Mouse (Mus musculus): ENCODE measurements around the gene Ttll11. TPM values are rescaled to one million over a fixed set of nuclear protein-coding genes. Genes with fewer than 3 reads are reported as not detected.
A peak's percentile ranks its signal among the peaks of the same experiment; 100 is the strongest.

The Ttll11 gene
- polyA plus RNA-seq, 1 experiment from 2014 or later: 5.7 TPM

GRCm38 (mm10) chr2:35751781-35752505, 227.8 kb downstream of the Ttll11 start:
- Histone ChIP-seq H3K9me3 (replicated peaks) (no peaks in the 10 kb centered on the region), H3K36me3 (no peaks in the 10 kb centered on the region), H3K4me3 (replicated peaks) (no peak overlapping the region), H3K27ac (replicated peaks) (no peak overlapping the region), H3K27me3 (replicated peaks) (no peaks in the 10 kb centered on the region), H3K9ac (replicated peaks) (no peak overlapping the region), H3K4me1 (peaks cover 11% of the 10 kb centered on the region), H3K4me2 (no peak overlapping the region)
- 83% methylated on average over 18 of the region's 18 CpGs for whole genome bisulfite sequencing
- no peak for ATAC-seq (ENCODE audit: low FRiP score)

GRCm38 (mm10) chr2:35750533-35751141, 229.1 kb downstream of the Ttll11 start:
- H3K9ac ChIP-seq (replicated peaks): no peak overlapping the region
- no peaks in the 10 kb centered on the region for H3K36me3 ChIP-seq
- H3K4me1 ChIP-seq: peaks cover 17% of the 10 kb centered on the region
- no peaks in the 10 kb centered on the region for H3K9me3 ChIP-seq (replicated peaks)
- no peak overlapping the region for H3K27ac ChIP-seq (replicated peaks)
- 81% methylated on average over 7 of the region's 7 CpGs for WGBS
- no peaks in the 10 kb centered on the region for H3K27me3 ChIP-seq (replicated peaks)
- H3K4me2 ChIP-seq: no peak overlapping the region
- ATAC-seq (ENCODE audit: low FRiP score): no peak
- H3K4me3 ChIP-seq (replicated peaks): no peak overlapping the region

GRCm38 (mm10) chr2:35747371-35748035, 232.2 kb downstream of the Ttll11 start:
- no peaks in the 10 kb centered on the region for H3K36me3 ChIP-seq
- no peak overlapping the region; the same call in 1 of the 2 replicates for H3K27ac ChIP-seq (replicated peaks)
- peaks cover 17% of the 10 kb centered on the region for H3K4me1 ChIP-seq
- H3K4me2 ChIP-seq: no peak overlapping the region
- no peak overlapping the region for H3K9ac ChIP-seq (replicated peaks)
- WGBS: 59% methylated on average over 12 of the region's 12 CpGs
- peak; percentile 33; the same call in 1 of the 2 replicates for ATAC-seq (ENCODE audit: low FRiP score)
- H3K4me3 ChIP-seq (replicated peaks): no peak overlapping the region
- H3K27me3 ChIP-seq (replicated peaks): no peaks in the 10 kb centered on the region
- H3K9me3 ChIP-seq (replicated peaks): no peaks in the 10 kb centered on the region

GRCm38 (mm10) chr2:35746638-35747037, 233.1 kb downstream of the Ttll11 start:
- no peak for ATAC-seq (ENCODE audit: low FRiP score)
- WGBS: 37% methylated on average over 3 of the region's 7 CpGs
- H3K4me1 ChIP-seq: peaks cover 23% of the 10 kb centered on the region
- H3K9me3 ChIP-seq (replicated peaks): no peaks in the 10 kb centered on the region
- H3K27me3 ChIP-seq (replicated peaks): no peaks in the 10 kb centered on the region
- no peak overlapping the region for H3K4me2 ChIP-seq
- no peak overlapping the region for H3K27ac ChIP-seq (replicated peaks)
- no peak overlapping the region for H3K4me3 ChIP-seq (replicated peaks)
- H3K36me3 ChIP-seq: no peaks in the 10 kb centered on the region
- H3K9ac ChIP-seq (replicated peaks): no peak overlapping the region

- H3K36me3 ChIP-seq: no peaks in the 10 kb centered on the region
- no peak for ATAC-seq (ENCODE audit: low FRiP score)
- H3K4me2 ChIP-seq: no peak overlapping the region
- H3K4me1 ChIP-seq: peaks cover 23% of the 10 kb centered on the region
- no peak overlapping the region for H3K27ac ChIP-seq (replicated peaks)
- 85% methylated on average over 10 of the region's 10 CpGs for WGBS
- no peak overlapping the region for H3K9ac ChIP-seq (replicated peaks)
- no peaks in the 10 kb centered on the region for H3K27me3 ChIP-seq (replicated peaks)
- H3K9me3 ChIP-seq (replicated peaks): no peaks in the 10 kb centered on the region
- H3K4me3 ChIP-seq (replicated peaks): no peak overlapping the region
Measured at GRCm38 (mm10) chr2:35745876-35746275, 233.8 kb downstream of the Ttll11 start.

GRCm38 (mm10) chr2:35739669-35740254, 240.0 kb downstream of the Ttll11 start:
- H3K4me1 ChIP-seq: peaks cover 20% of the 10 kb centered on the region
- H3K9ac ChIP-seq (replicated peaks): no peak overlapping the region
- H3K4me3 ChIP-seq (replicated peaks): no peak overlapping the region
- H3K27me3 ChIP-seq (replicated peaks): no peaks in the 10 kb centered on the region
- 50% methylated on average over 13 of the region's 13 CpGs for WGBS
- ATAC-seq (ENCODE audit: low FRiP score): no peak
- no peak overlapping the region for H3K4me2 ChIP-seq
- H3K27ac ChIP-seq (replicated peaks): no peak overlapping the region
- no peaks in the 10 kb centered on the region for H3K36me3 ChIP-seq
- H3K9me3 ChIP-seq (replicated peaks): no peaks in the 10 kb centered on the region

GRCm38 (mm10) chr2:35737467-35738027, 242.2 kb downstream of the Ttll11 start:
- WGBS: 64% methylated on average over 7 of the region's 7 CpGs
- no peaks in the 10 kb centered on the region for H3K36me3 ChIP-seq
- no peak overlapping the region for H3K27ac ChIP-seq (replicated peaks)
- peaks cover 20% of the 10 kb centered on the region for H3K4me1 ChIP-seq
- no peaks in the 10 kb centered on the region for H3K9me3 ChIP-seq (replicated peaks)
- no peaks in the 10 kb centered on the region for H3K27me3 ChIP-seq (replicated peaks)
- no peak overlapping the region for H3K9ac ChIP-seq (replicated peaks)
- H3K4me2 ChIP-seq: no peak overlapping the region
- no peak for ATAC-seq (ENCODE audit: low FRiP score)
- H3K4me3 ChIP-seq (replicated peaks): no peak overlapping the region

- no peak overlapping the region for H3K9ac ChIP-seq (replicated peaks)
- no peak overlapping the region for H3K4me2 ChIP-seq
- H3K4me1 ChIP-seq: peaks cover 25% of the 10 kb centered on the region
- H3K27ac ChIP-seq (replicated peaks): no peak overlapping the region
- no peaks in the 10 kb centered on the region for H3K27me3 ChIP-seq (replicated peaks)
- H3K36me3 ChIP-seq: no peaks in the 10 kb centered on the region
- H3K9me3 ChIP-seq (replicated peaks): no peaks in the 10 kb centered on the region
- 80% methylated on average over 2 of the region's 2 CpGs for WGBS
- H3K4me3 ChIP-seq (replicated peaks): no peak overlapping the region
- ATAC-seq (ENCODE audit: low FRiP score): no peak
Measured at GRCm38 (mm10) chr2:35736061-35736460, 243.7 kb downstream of the Ttll11 start.

- ATAC-seq (ENCODE audit: low FRiP score): no peak
- 100% methylated on average over 2 of the region's 2 CpGs for WGBS
Measured at GRCm38 (mm10) chr2:35735001-35735400, 244.7 kb downstream of the Ttll11 start.

GRCm38 (mm10) chr2:35731671-35732449, 247.9 kb downstream of the Ttll11 start:
- H3K27ac ChIP-seq (replicated peaks): peak overlapping the region; percentile 38; the same call in 1 of the 2 replicates
- peaks cover 34% of the 10 kb centered on the region for H3K4me1 ChIP-seq
- WGBS: 48% methylated on average over 18 of the region's 18 CpGs
- no peaks in the 10 kb centered on the region for H3K27me3 ChIP-seq (replicated peaks)
- H3K9ac ChIP-seq (replicated peaks): no peak overlapping the region
- ATAC-seq (ENCODE audit: low FRiP score): no peak
- H3K36me3 ChIP-seq: peaks cover 19% of the 10 kb centered on the region
- no peak overlapping the region for H3K4me3 ChIP-seq (replicated peaks)
- H3K4me2 ChIP-seq: no peak overlapping the region
- H3K9me3 ChIP-seq (replicated peaks): no peaks in the 10 kb centered on the region

More at GRCm38 (mm10) chr2:35735001-35735400, 244.7 kb downstream of the Ttll11 start:
- Histone ChIP-seq H3K9me3 (replicated peaks) (no peaks in the 10 kb centered on the region), H3K4me3 (replicated peaks) (no peak overlapping the region), H3K27me3 (replicated peaks) (no peaks in the 10 kb centered on the region), H3K27ac (replicated peaks) (no peak overlapping the region), H3K36me3 (no peaks in the 10 kb centered on the region), H3K9ac (replicated peaks) (no peak overlapping the region), H3K4me2 (no peak overlapping the region), H3K4me1 (peaks cover 23% of the 10 kb centered on the region)
